Mouse (Mus musculus): ENCODE data around the gene Sp3. TPM values are rescaled to one million over a fixed set of nuclear protein-coding genes. Genes with fewer than 3 reads are reported as not detected.
"Not testable (repeated sequence)": the region's sequence is repeated elsewhere in the genome, so short reads cannot be mapped to it uniquely, and the experiment has no call there.

Gene Sp3
- polyA plus RNA-seq (2021): 48.9 TPM

GRCm38 (mm10) chr2:72980337-72981074 lies at the start of gene Sp3:
Sp3 (minus strand) TSS chr2:72980446.
- POLR2A ChIA-PET: interaction anchor here (0.8 to 2.1 kb wide), 6 partner anchors 11 to 68 kb away, joined by 3 to 9 read pairs (median 4); no protein-coding TSS in a partner anchor
- in situ Hi-C loops (cut with MboI; ENCODE audit: low pct_unique_long_range_greater_than_20kb): no loop called here
- DNase-seq (ENCODE audit: low read depth, low spot score): no peak
- CTCF ChIA-PET: interaction anchor here (1.0 kb wide), 1 partner anchor 23 kb away, joined by 3 read pairs; no protein-coding TSS in a partner anchor
- H3K27me3 ChIP-seq: no peaks in the 10 kb centered on the region
- TF ChIP-seq CTCF (IDR thresholded peaks at IDR 0.05): no peak
- peak; percentile 81 for ATAC-seq

- TF ChIP-seq CTCF (IDR thresholded peaks at IDR 0.05): no peak
- POLR2A ChIA-PET: no interaction called here
- H3K27me3 ChIP-seq: no peaks in the 10 kb centered on the region
- ATAC-seq: no peak
- in situ Hi-C loops (cut with MboI; ENCODE audit: low pct_unique_long_range_greater_than_20kb): no loop called here
- CTCF ChIA-PET: interaction anchor here (1.4 kb wide), 1 partner anchor 13 kb away, joined by 3 read pairs; no protein-coding TSS in a partner anchor
- no peak for DNase-seq (ENCODE audit: low read depth, low spot score)
Observed at GRCm38 (mm10) chr2:73029846-73030245, 49.6 kb upstream of the Sp3 start.

GRCm38 (mm10) chr2:73028019-73028418 lies 47.8 kb upstream of the Sp3 start:
- no peak for DNase-seq (ENCODE audit: low read depth, low spot score)
- H3K27me3 ChIP-seq: no peaks in the 10 kb centered on the region
- ChIA-PET CTCF (no interaction called here), POLR2A (no interaction called here)
- no peak for ATAC-seq
- no peak for TF ChIP-seq CTCF (IDR thresholded peaks at IDR 0.05)
- in situ Hi-C loops (cut with MboI; ENCODE audit: low pct_unique_long_range_greater_than_20kb): no loop called here

GRCm38 (mm10) chr2:73027126-73027525 lies 46.9 kb upstream of the Sp3 start:
- ChIA-PET CTCF (no interaction called here), POLR2A (no interaction called here)
- DNase-seq (ENCODE audit: low read depth, low spot score) (no peak), ATAC-seq (no peak)
- in situ Hi-C loops (cut with MboI; ENCODE audit: low pct_unique_long_range_greater_than_20kb): no loop called here
- no peak for TF ChIP-seq CTCF (IDR thresholded peaks at IDR 0.05)
- no peaks in the 10 kb centered on the region for H3K27me3 ChIP-seq

- DNase-seq (ENCODE audit: low read depth, low spot score): no peak
- POLR2A ChIA-PET: no interaction called here
- ATAC-seq: no peak
- TF ChIP-seq CTCF (IDR thresholded peaks at IDR 0.05): no peak
- CTCF ChIA-PET: no interaction called here
- in situ Hi-C loops (cut with MboI; ENCODE audit: low pct_unique_long_range_greater_than_20kb): no loop called here
- H3K27me3 ChIP-seq: no peaks in the 10 kb centered on the region
Observed at GRCm38 (mm10) chr2:73023803-73024202, 43.6 kb upstream of the Sp3 start.

GRCm38 (mm10) chr2:73021046-73021445 lies 40.8 kb upstream of the Sp3 start:
- in situ Hi-C loops (cut with MboI; ENCODE audit: low pct_unique_long_range_greater_than_20kb): no loop called here
- no peaks in the 10 kb centered on the region for H3K27me3 ChIP-seq
- ChIA-PET POLR2A (no interaction called here), CTCF (no interaction called here)
- ATAC-seq (no peak), DNase-seq (ENCODE audit: low read depth, low spot score) (no peak)
- no peak for TF ChIP-seq CTCF (IDR thresholded peaks at IDR 0.05)

GRCm38 (mm10) chr2:73019371-73020146 lies 39.3 kb upstream of the Sp3 start:
- no peak for TF ChIP-seq CTCF (IDR thresholded peaks at IDR 0.05)
- DNase-seq (ENCODE audit: low read depth, low spot score): no peak
- in situ Hi-C loops (cut with MboI; ENCODE audit: low pct_unique_long_range_greater_than_20kb): no loop called here
- CTCF ChIA-PET: no interaction called here
- ATAC-seq: no peak
- POLR2A ChIA-PET: no interaction called here
- H3K27me3 ChIP-seq: no peaks in the 10 kb centered on the region

GRCm38 (mm10) chr2:73014063-73014462 lies 33.8 kb upstream of the Sp3 start:
- DNase-seq (ENCODE audit: low read depth, low spot score); POLR2A ChIA-PET; ATAC-seq; CTCF ChIA-PET; in situ Hi-C loops (cut with MboI; ENCODE audit: low pct_unique_long_range_greater_than_20kb); H3K27me3 ChIP-seq: not testable (repeated sequence)

- no peaks in the 10 kb centered on the region for H3K27me3 ChIP-seq
- ChIA-PET POLR2A (no interaction called here), CTCF (no interaction called here)
- DNase-seq (ENCODE audit: low read depth, low spot score) (no peak), ATAC-seq (no peak)
- no peak for TF ChIP-seq CTCF (IDR thresholded peaks at IDR 0.05)
- in situ Hi-C loops (cut with MboI; ENCODE audit: low pct_unique_long_range_greater_than_20kb): no loop called here
Observed at GRCm38 (mm10) chr2:73012636-73013035, 32.4 kb upstream of the Sp3 start.

GRCm38 (mm10) chr2:73007472-73007871 lies 27.2 kb upstream of the Sp3 start:
- no peak for DNase-seq (ENCODE audit: low read depth, low spot score)
- in situ Hi-C loops (cut with MboI; ENCODE audit: low pct_unique_long_range_greater_than_20kb): no loop called here
- no peak for ATAC-seq
- CTCF ChIA-PET: no interaction called here
- POLR2A ChIA-PET: no interaction called here
- TF ChIP-seq CTCF (IDR thresholded peaks at IDR 0.05): no peak
- no peaks in the 10 kb centered on the region for H3K27me3 ChIP-seq
